7 mouse cellular contexts compared by ENCODE assay signal in the genomic region with DNA sequence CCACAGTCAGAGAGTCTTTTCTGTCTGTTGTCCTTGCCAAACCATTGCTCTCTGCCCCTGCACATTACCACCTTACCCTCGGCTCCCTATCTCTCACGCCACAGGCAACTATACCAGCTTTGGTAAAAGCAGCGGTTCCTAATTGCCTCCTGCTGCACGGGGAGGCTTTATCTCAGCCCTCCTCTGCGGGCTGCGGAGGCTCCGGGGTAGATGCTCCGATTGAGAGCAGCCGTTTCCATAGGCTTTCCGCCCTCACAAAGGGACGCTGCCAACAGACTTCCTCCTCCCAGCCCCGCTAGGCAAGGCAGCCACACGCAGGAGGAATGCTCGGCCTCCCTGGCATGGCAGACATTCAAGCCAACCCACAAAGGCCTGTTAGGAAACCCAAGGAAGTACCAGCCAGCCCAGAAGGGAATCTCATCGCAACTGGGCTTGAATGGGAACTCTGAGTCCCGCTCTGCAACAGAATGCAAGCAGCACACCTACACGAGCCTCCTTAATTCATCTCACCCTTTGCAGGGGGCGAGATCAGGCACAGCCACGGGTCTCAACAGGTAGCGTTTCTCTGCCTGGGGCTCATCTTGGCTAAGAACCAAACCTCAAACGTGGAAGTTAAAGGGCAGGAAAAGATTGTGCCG.
DNase-seq lines count a peak whose midpoint lies in the region; ATAC-seq and TF ChIP-seq lines count a peak whose summit lies in the region.

No protein-coding gene starts in this region.

- TF ChIP-seq EP300 in MEL (IDR thresholded peaks at IDR 0.05; ENCODE audit: low read depth in 1 of 2, low read length in 2 of 2): peak; percentile 54 to 79; a peak in 3 of 4 replicates

- peak; percentile 69 for DNase-seq in MEL (ENCODE audit: low read depth, low spot score)
- DNase-seq in cerebellum, adult 18-20 months: peak; percentile 33 to 43
- DNase-seq in forebrain, postnatal 0 days: peak; percentile 65
- DNase-seq in hindbrain, postnatal 0 days (ENCODE audit: low spot score): peak; percentile 61
- DNase-seq in left cerebral cortex, adult 9 months (ENCODE audit: low spot score in 2 of 2): peak; percentile 49 to 87
- DNase-seq in lung, postnatal 36 days: peak; percentile 74
- DNase-seq in right cerebral cortex, postnatal 36 days (ENCODE audit: low spot score in 2 of 2): peak; percentile 80 to 82

- TF ChIP-seq POLR2A in MEL (IDR thresholded peaks at IDR 0.05; ENCODE audit: control insufficient read depth in 1 of 2, insufficient read depth in 1 of 2, low read depth in 1 of 2, low read length in 2 of 2, poor library complexity in 1 of 2): no peak

- no peaks in the 10 kb centered on the region for H3K79me2 ChIP-seq in MEL (ENCODE audit: control insufficient read depth, insufficient read depth, low read length, poor library complexity)

- H3K4me1 ChIP-seq in MEL (ENCODE audit: control insufficient read depth in 1 of 2, insufficient read depth in 2 of 2, low read length in 2 of 2): peaks cover 4 to 19% of the 10 kb centered on the region in 2 experiments
- H3K4me1 ChIP-seq in forebrain, postnatal 0 days (ENCODE audit: insufficient read depth): peaks cover 5% of the 10 kb centered on the region
- no peaks in the 10 kb centered on the region for H3K4me1 ChIP-seq in hindbrain, postnatal 0 days (ENCODE audit: insufficient read depth, low read length)

- H3K4me3 ChIP-seq in MEL (ENCODE audit: control insufficient read depth in 1 of 2, insufficient read depth in 1 of 2, low read depth in 2 of 2, low read length in 2 of 2): peak overlapping the region; percentile 7 to 39; a peak in 3 of 4 replicates
- H3K4me3 ChIP-seq in forebrain, postnatal 0 days (ENCODE audit: low read depth, low read length): no peak overlapping the region
- H3K4me3 ChIP-seq in hindbrain, postnatal 0 days (ENCODE audit: low read length): no peak overlapping the region

- H3K4me2 ChIP-seq in forebrain, postnatal 0 days (ENCODE audit: low read depth): peak overlapping the region; percentile 33
- H3K4me2 ChIP-seq in hindbrain, postnatal 0 days (ENCODE audit: low read depth, low read length): peak overlapping the region; percentile 40

- ATAC-seq in forebrain, postnatal 0 days: peak; percentile 12; the same call in 1 of the 2 replicates
- ATAC-seq in hindbrain, postnatal 0 days: no peak; the same call in 1 of the 2 replicates

- peak overlapping the region; percentile 46 for H3K27ac ChIP-seq in MEL (ENCODE audit: control insufficient read depth, low read depth, low read length)
- H3K27ac ChIP-seq in forebrain, postnatal 0 days (ENCODE audit: low read depth, low read length): no peak overlapping the region
- no peak overlapping the region for H3K27ac ChIP-seq in hindbrain, postnatal 0 days

- no peak for TF ChIP-seq RAD21 in MEL (IDR thresholded peaks at IDR 0.05; ENCODE audit: low read depth, low read length)

- peaks cover 0 to 14% of the 10 kb centered on the region in 2 experiments; a peak in 2 of 4 replicates for H3K36me3 ChIP-seq in MEL (ENCODE audit: control insufficient read depth in 1 of 2, insufficient read depth in 2 of 2, low read length in 2 of 2)
- H3K36me3 ChIP-seq in forebrain, postnatal 0 days (ENCODE audit: insufficient read depth): no peaks in the 10 kb centered on the region
- no peaks in the 10 kb centered on the region for H3K36me3 ChIP-seq in hindbrain, postnatal 0 days (ENCODE audit: insufficient read depth, low read length)

- WGBS in forebrain, postnatal 0 days: 5% methylated on average over 22 of the region's 22 CpGs
- 8% methylated on average over 22 of the region's 22 CpGs for WGBS in hindbrain, postnatal 0 days

- H3K9ac ChIP-seq in MEL (ENCODE audit: control insufficient read depth, low read depth, low read length, poor library complexity, severe bottlenecking): peak overlapping the region; percentile 7; the same call in 1 of the 2 replicates
- 0 out of 2 replicates have a peak overlapping the region, but pooled peaks have one; percentile 31 for H3K9ac ChIP-seq in forebrain, postnatal 0 days
- H3K9ac ChIP-seq in hindbrain, postnatal 0 days (replicated peaks; ENCODE audit: low read length): peak overlapping the region; percentile 25; the same call in 1 of the 2 replicates

- no peaks in the 10 kb centered on the region for H3K27me3 ChIP-seq in MEL (ENCODE audit: control insufficient read depth in 1 of 2, insufficient read depth in 2 of 2, low read length in 2 of 2)
- no peaks in the 10 kb centered on the region; the same call in 1 of the 2 replicates for H3K27me3 ChIP-seq in forebrain, postnatal 0 days (ENCODE audit: insufficient read depth, low read length)
- H3K27me3 ChIP-seq in hindbrain, postnatal 0 days (ENCODE audit: insufficient read depth, low read length): 0 out of 2 replicates have a peak, but pooled peaks cover 5% of the 10 kb centered on the region

- no peaks in the 10 kb centered on the region for H3K9me3 ChIP-seq in MEL (replicated peaks; ENCODE audit: insufficient read depth, low read length)
- no peaks in the 10 kb centered on the region for H3K9me3 ChIP-seq in forebrain, postnatal 0 days (ENCODE audit: low read length)
- no peaks in the 10 kb centered on the region; the same call in 1 of the 2 replicates for H3K9me3 ChIP-seq in hindbrain, postnatal 0 days (ENCODE audit: low read length)

- no peak for TF ChIP-seq CTCF in MEL (IDR thresholded peaks at IDR 0.05 in 2 of 3, conservative IDR thresholded peaks at IDR 0.05 in 1 of 3; ENCODE audit: control insufficient read depth in 1 of 3, insufficient read depth in 1 of 3, low read depth in 2 of 3, low read length in 3 of 3, poor library complexity in 1 of 3, severe bottlenecking in 1 of 3)
- no peak for TF ChIP-seq CTCF in forebrain, postnatal 0 days (IDR thresholded peaks at IDR 0.05; ENCODE audit: low read depth)
- no peak for TF ChIP-seq CTCF in hindbrain, postnatal 0 days (IDR thresholded peaks at IDR 0.05; ENCODE audit: low read depth)

TF ChIP-seq in MEL, 35 proteins besides CTCF, POLR2A, EP300 and RAD21:
- TF ChIP-seq ZNF384 (IDR thresholded peaks at IDR 0.05; ENCODE audit: low read depth, low read length) (no peak), SIN3A (IDR thresholded peaks at IDR 0.05; ENCODE audit: low read length) (no peak; the same call in 1 of the 2 replicates), POLR2AphosphoS5 (IDR thresholded peaks at IDR 0.05; ENCODE audit: borderline replicate concordance, low read depth, low read length) (no peak), ZKSCAN1 (IDR thresholded peaks at IDR 0.05; ENCODE audit: low read depth, low read length) (no peak), NELFE (IDR thresholded peaks at IDR 0.05; ENCODE audit: low read depth, low read length) (no peak), SMC3 (IDR thresholded peaks at IDR 0.05; ENCODE audit: low read depth, low read length) (no peak), NRF1 (IDR thresholded peaks at IDR 0.05; ENCODE audit: insufficient read depth, low read depth, low read length, poor library complexity, severe bottlenecking) (no peak), ETS1 (IDR thresholded peaks at IDR 0.05; ENCODE audit: low read depth, low read length) (peak; percentile 27; the same call in 1 of the 2 replicates), ZMIZ1 (IDR thresholded peaks at IDR 0.05; ENCODE audit: low read depth, low read length) (no peak), MEF2A (IDR thresholded peaks at IDR 0.05; ENCODE audit: extremely low read depth, insufficient replicate concordance, low read depth, low read length, poor library complexity, severe bottlenecking) (no peak), TCF12 (IDR thresholded peaks at IDR 0.05; ENCODE audit: low read depth, low read length) (peak; percentile 64), RCOR1 (IDR thresholded peaks at IDR 0.05; ENCODE audit: low read depth, low read length) (peak; percentile 24; the same call in 1 of the 2 replicates), MYB (IDR thresholded peaks at IDR 0.05; ENCODE audit: low read depth, low read length) (0 out of 2 replicates have a peak, but pooled peaks have one; percentile 36), JUND (IDR thresholded peaks at IDR 0.05; ENCODE audit: low read depth, low read length) (no peak), ZC3H11A (IDR thresholded peaks at IDR 0.05; ENCODE audit: low read depth, low read length) (no peak; the same call in 1 of the 2 replicates), E2F4 (IDR thresholded peaks at IDR 0.05; ENCODE audit: borderline replicate concordance, low read depth, low read length) (no peak), GATA1 (IDR thresholded peaks at IDR 0.05; ENCODE audit: low read depth, low read length) (peak; percentile 60), TAL1 (IDR thresholded peaks at IDR 0.05; ENCODE audit: low read length) (peak; percentile 64), MAFK (IDR thresholded peaks at IDR 0.05; ENCODE audit: borderline replicate concordance, low read depth, low read length) (no peak), MAZ (IDR thresholded peaks at IDR 0.05; ENCODE audit: low read depth, low read length) (no peak), BHLHE40 (IDR thresholded peaks at IDR 0.05; ENCODE audit: borderline replicate concordance, low read depth, low read length) (peak; percentile 66; the same call in 1 of the 2 replicates), USF2 (IDR thresholded peaks at IDR 0.05; ENCODE audit: borderline replicate concordance in 1 of 2, insufficient read depth in 1 of 2, low read depth in 1 of 2, low read length in 2 of 2) (no peak), TBP (IDR thresholded peaks at IDR 0.05; ENCODE audit: low read depth, low read length) (no peak), KAT2A (conservative IDR thresholded peaks at IDR 0.05; ENCODE audit: low read depth, low read length) (no peak), ELF1 (IDR thresholded peaks at IDR 0.05; ENCODE audit: low read depth, low read length) (no peak), MAX (IDR thresholded peaks at IDR 0.05; ENCODE audit: low read length) (no peak), MYC (IDR thresholded peaks at IDR 0.05; ENCODE audit: low read depth, low read length) (no peak), HCFC1 (IDR thresholded peaks at IDR 0.05; ENCODE audit: low read depth, low read length) (no peak), USF1 (IDR thresholded peaks at IDR 0.05; ENCODE audit: low read depth, low read length) (no peak), POLR2AphosphoS2 (IDR thresholded peaks at IDR 0.05; ENCODE audit: low read length) (no peak), CHD2 (IDR thresholded peaks at IDR 0.05; ENCODE audit: low read length) (no peak), MXI1 (IDR thresholded peaks at IDR 0.05; ENCODE audit: low read depth, low read length) (no peak; the same call in 1 of the 2 replicates), UBTF (IDR thresholded peaks at IDR 0.05; ENCODE audit: borderline replicate concordance, insufficient read depth, low read depth, low read length) (no peak), CHD1 (IDR thresholded peaks at IDR 0.05; ENCODE audit: low read depth, low read length) (no peak), GABPA (IDR thresholded peaks at IDR 0.05; ENCODE audit: low read depth, low read length) (no peak)

Comparison
In these comparisons a context has a peak if more than half of its experiments do, and no peak if none do; other contexts are left out.
1. H3K4me3 ChIP-seq: peak in MEL (2 of 2); none in forebrain, postnatal 0 days (single experiment) and hindbrain, postnatal 0 days (single experiment).
2. Peak in every context shown above with its lines, with median percentiles within 50 percentile points of each other: DNase-seq and H3K9ac ChIP-seq.